Mouse (Mus musculus) lung, postnatal 0 days (tissue): ENCODE measurements around the gene Gpr34.

Experiments
- CTCF ChIP-seq: IDR thresholded peaks from 2 replicates; pipeline ENCODE4 v1.5.1; 2016; ENCODE audit warnings: antibody characterized with exemption, mild to moderate bottlenecking
- EP300 ChIP-seq: IDR thresholded peaks from 2 replicates; pipeline ENCODE4 v1.6.1; 2016; ENCODE audit warnings: antibody characterized with exemption, mild to moderate bottlenecking, control low read depth

- TF ChIP-seq CTCF (no peak), EP300 (no peak)
Measured at GRCm38 (mm10) chrX:13612115-13612514, 19.8 kb upstream of the Gpr34 start.
